Mouse (Mus musculus) thymus, adult 2 months (tissue): ENCODE results near the gene Aaas. TPM values are rescaled to one million over a fixed set of nuclear protein-coding genes. Genes with fewer than 3 reads are reported as not detected.
A peak's percentile ranks its signal among the peaks of the same experiment; 100 is the strongest.

Experiments
- DNase-seq: peaks from one replicate; pipeline ENCODE4 v3.0.0; 2021
- H3K27ac ChIP-seq: fragments of 200-500 bp; 2 replicates; pipeline ENCODE4 v1.5.1; 2012; ENCODE audit warnings: low read length, control low read depth; ENCODE audit not compliant: control insufficient read depth, insufficient read depth
- H3K27me3 ChIP-seq: fragments of 200-500 bp; 2 replicates; pipeline ENCODE4 v1.6.1; 2012; ENCODE audit warnings: mild to moderate bottlenecking, low read length, moderate library complexity, mixed read lengths; ENCODE audit not compliant: control insufficient read depth, insufficient read depth
- H3K36me3 ChIP-seq: fragments of 200-500 bp; 2 replicates; pipeline ENCODE4 v1.6.1; 2012; ENCODE audit warnings: mild to moderate bottlenecking, low read length, moderate library complexity; ENCODE audit not compliant: control insufficient read depth, insufficient read depth
- H3K4me1 ChIP-seq: fragments of 200-500 bp; replicated peaks from 2 replicates; pipeline ENCODE4 v1.6.1; 2012; ENCODE audit warnings: low read length; ENCODE audit not compliant: control insufficient read depth, insufficient read depth
- H3K4me3 ChIP-seq: fragments of 200-500 bp; 2 replicates; pipeline ENCODE4 v1.5.1; 2012; ENCODE audit warnings: mild to moderate bottlenecking, low read length, control low read depth, moderate library complexity; ENCODE audit not compliant: control insufficient read depth, insufficient read depth
- CTCF ChIP-seq: fragments of 200-500 bp; IDR thresholded peaks from 2 replicates; pipeline ENCODE4 v1.5.1; 2012; ENCODE audit warnings: mild to moderate bottlenecking, control low read depth, low read length, moderate library complexity, borderline replicate concordance; ENCODE audit not compliant: control insufficient read depth, poor library complexity, insufficient read depth; ENCODE audit errors: extremely low read depth
- POLR2A ChIP-seq: fragments of 200-500 bp; IDR thresholded peaks from 2 replicates; pipeline ENCODE4 v1.6.1; 2012; ENCODE audit warnings: mild to moderate bottlenecking, low read length, control low read depth, moderate library complexity; ENCODE audit not compliant: control insufficient read depth, poor library complexity, insufficient read depth; ENCODE audit errors: extremely low read depth
- WGBS: fragments of 180-500 bp; shearing (Covaris S2); methylation state at CpG from one replicate; pipeline ENCODE4 v1.1.7; 2018; 5-methylcytosine and 5-hydroxymethylcytosine counted together
- polyA plus RNA-seq: library from polyadenylated mRNA; depleted of rRNA; stranded (reverse); fragments of >200 nt; gene quantifications from 2 replicates; pipeline ENCODE4 v1.2.3, GENCODE M21; 2012

Aaas gene
- polyA plus RNA-seq, 1 experiment = 107 TPM

DNA sequence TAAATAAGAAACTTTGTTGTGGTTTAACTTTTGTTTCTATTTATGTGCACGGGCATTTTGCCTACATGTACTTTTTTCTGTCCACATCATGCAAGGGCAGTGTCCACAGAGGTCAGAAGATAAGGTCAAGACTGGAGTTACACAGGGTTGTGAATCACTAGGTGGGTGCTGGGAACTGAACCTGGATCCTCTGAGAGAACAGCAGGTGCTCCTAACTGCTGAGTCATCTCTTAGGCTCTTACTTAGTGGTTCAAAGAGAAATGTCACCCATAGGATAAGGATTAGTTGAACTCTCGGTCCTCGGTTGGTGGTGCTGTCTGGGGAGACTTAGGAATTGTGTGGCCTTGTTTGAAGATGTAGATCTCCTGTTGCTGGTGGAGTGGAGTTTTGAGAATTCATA is 38.4 kb upstream of the Aaas start:
- Histone ChIP-seq H3K4me3 (no peak overlapping the region), H3K36me3 (no peaks in the 10 kb centered on the region), H3K27ac (no peak overlapping the region), H3K27me3 (no peaks in the 10 kb centered on the region), H3K4me1 (peaks cover 6% of the 10 kb centered on the region; the same call in 1 of the 2 replicates)
- 61% methylated on average over 3 of the region's 3 CpGs for WGBS
- DNase-seq = no peak
- TF ChIP-seq POLR2A = no peak
- TF ChIP-seq CTCF = no peak

- Histone ChIP-seq H3K27ac (no peak overlapping the region), H3K27me3 (no peaks in the 10 kb centered on the region), H3K4me3 (no peak overlapping the region), H3K36me3 (no peaks in the 10 kb centered on the region), H3K4me1 (peaks cover 6% of the 10 kb centered on the region; the same call in 1 of the 2 replicates)
- TF ChIP-seq CTCF (no peak), POLR2A (no peak)
- no peak for DNase-seq
- WGBS = 54% methylated on average over 9 of the region's 9 CpGs
These were observed 36.1 kb upstream of the Aaas start for GRCm38 (mm10) chr15:102386640-102387039.

DNA sequence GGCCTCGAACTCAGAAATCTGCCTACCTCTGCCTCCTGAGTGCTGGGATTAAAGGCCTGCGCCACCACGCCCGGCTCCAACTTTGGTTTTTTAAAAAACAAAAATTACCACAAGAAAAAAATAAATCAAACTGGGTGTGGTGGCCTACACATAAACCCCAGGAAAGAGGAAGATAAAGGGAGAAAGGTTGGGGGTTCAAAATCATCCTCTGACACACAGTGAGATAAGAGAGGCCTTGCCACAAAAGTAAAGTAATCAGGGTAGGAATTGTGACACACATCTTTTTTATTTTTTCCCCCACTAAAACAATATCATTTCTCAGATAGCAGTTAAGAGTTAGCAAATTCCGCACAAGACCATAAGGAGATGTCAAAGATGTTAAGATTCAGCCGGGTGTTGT is 33.1 kb upstream of the Aaas start:
- Histone ChIP-seq H3K27ac (no peak overlapping the region), H3K4me3 (no peak overlapping the region), H3K4me1 (peaks cover 2% of the 10 kb centered on the region; the same call in 1 of the 2 replicates), H3K36me3 (no peaks in the 10 kb centered on the region), H3K27me3 (no peaks in the 10 kb centered on the region)
- TF ChIP-seq CTCF = no peak
- no peak for TF ChIP-seq POLR2A
- WGBS = 89% methylated on average over 6 of the region's 6 CpGs
- DNase-seq = no peak

GRCm38 (mm10) chr15:102381575-102381974 is 31.0 kb upstream of the Aaas start:
- DNase-seq = peak; percentile 71
- Histone ChIP-seq H3K27ac (no peak overlapping the region), H3K4me3 (no peak overlapping the region), H3K36me3 (no peaks in the 10 kb centered on the region), H3K4me1 (peaks cover 9% of the 10 kb centered on the region), H3K27me3 (no peaks in the 10 kb centered on the region)
- peak; percentile 81 for TF ChIP-seq CTCF
- no peak for TF ChIP-seq POLR2A
- 5% methylated on average over 7 of the region's 7 CpGs for WGBS

GRCm38 (mm10) chr15:102377810-102378262 is 27.3 kb upstream of the Aaas start:
- H3K4me1 ChIP-seq = peaks cover 14% of the 10 kb centered on the region
- H3K27ac ChIP-seq = no peak overlapping the region
- 3% methylated on average over 10 of the region's 10 CpGs for WGBS

DNA sequence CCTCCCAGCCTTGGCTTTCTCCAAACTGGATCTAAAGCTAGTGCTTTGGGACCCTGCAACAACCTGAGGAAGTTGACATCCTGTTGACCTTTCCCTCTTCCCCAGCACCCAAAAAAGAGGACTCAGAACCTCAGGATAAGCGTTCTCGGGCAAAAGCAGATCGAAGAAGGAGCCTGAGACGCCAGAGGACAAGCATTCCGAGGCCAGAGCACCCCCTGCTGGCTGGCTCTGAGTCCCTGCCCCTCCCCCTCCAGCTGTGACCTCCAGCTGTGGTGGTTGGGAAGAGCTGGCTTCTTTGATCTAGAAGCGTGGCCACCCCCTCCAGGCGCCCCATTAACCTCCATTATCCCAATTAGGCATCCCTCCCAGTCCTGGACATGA is 26.6 kb upstream of the Aaas start:
- H3K36me3 ChIP-seq = no peaks in the 10 kb centered on the region
- H3K4me1 ChIP-seq = peaks cover 14% of the 10 kb centered on the region
- WGBS = 1% methylated on average over 7 of the region's 7 CpGs
- peak overlapping the region; percentile 50 for H3K4me3 ChIP-seq
- no peaks in the 10 kb centered on the region; the same call in 1 of the 2 replicates for H3K27me3 ChIP-seq
- DNase-seq = peak; percentile 85
- H3K27ac ChIP-seq = no peak overlapping the region
- TF ChIP-seq POLR2A = no peak
- TF ChIP-seq CTCF = peak; percentile 92

More at GRCm38 (mm10) chr15:102377810-102378262, 27.3 kb upstream of the Aaas start:
- DNase-seq = peak; percentile 25
- H3K27me3 ChIP-seq = no peaks in the 10 kb centered on the region; the same call in 1 of the 2 replicates
- H3K36me3 ChIP-seq = no peaks in the 10 kb centered on the region
- no peak for TF ChIP-seq POLR2A
- TF ChIP-seq CTCF = no peak
- H3K4me3 ChIP-seq = no peak overlapping the region

DNA sequence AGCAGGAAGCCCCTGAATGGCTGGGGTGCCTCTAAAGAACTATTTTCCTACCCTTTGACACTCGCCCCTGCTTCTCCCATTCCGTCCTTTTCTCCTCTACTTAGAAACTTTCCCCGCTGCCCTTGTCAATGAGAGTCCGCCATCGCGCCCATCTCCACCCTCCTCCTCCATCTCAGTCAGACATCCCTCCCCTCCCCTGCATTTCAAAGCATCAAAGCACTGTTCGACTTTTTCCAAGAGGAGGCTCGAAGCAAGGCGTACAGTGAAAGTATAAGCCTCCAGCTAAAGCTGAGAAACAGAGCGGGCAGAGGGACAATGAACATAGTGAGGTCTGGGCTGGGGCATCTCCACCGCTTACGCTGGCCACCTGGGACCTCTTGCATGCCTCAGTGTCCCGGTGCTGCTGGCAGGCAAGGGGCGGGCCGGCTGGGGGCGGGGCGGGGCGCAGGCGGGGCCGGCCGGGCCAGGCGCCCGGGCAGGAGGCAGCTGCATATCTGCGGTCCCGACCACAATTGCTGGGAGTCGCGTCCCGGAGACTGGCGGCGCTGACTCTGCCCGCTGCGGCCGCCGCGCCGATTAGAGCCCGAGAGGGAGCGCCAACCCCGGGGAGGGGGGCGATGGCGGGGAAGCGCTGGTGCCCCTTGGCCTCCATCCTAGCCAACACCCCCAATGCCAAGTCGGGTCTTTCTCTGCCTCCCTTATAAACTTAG is 26.0 kb upstream of the Aaas start:
- Histone ChIP-seq H3K27me3 (no peaks in the 10 kb centered on the region; the same call in 1 of the 2 replicates), H3K27ac (no peak overlapping the region), H3K4me1 (peaks cover 14% of the 10 kb centered on the region), H3K36me3 (no peaks in the 10 kb centered on the region), H3K4me3 (peak overlapping the region; percentile 50)
- TF ChIP-seq POLR2A = no peak
- TF ChIP-seq CTCF = no peak
- 4% methylated on average over 43 of the region's 43 CpGs for WGBS
- peak; percentile 43 for DNase-seq
